Mouse (Mus musculus) bone marrow, adult 2 months (tissue): ENCODE measurements at regions not wholly inside any gene's neighbourhood (a gene's known extent, or its start where the extent isn't known, plus 50 kb on each side); places are given as distances from the start of the nearest gene placed in this dataset.

Experiments
- H3K27ac ChIP-seq: fragments of 200-500 bp; 2 replicates; pipeline ENCODE4 v1.5.1; 2012; ENCODE audit warnings: low read depth, mild to moderate bottlenecking, control low read depth, inconsistent platforms, low read length; ENCODE audit not compliant: control insufficient read depth, poor library complexity, insufficient read depth
- H3K4me1 ChIP-seq: fragments of 200-500 bp; 2 replicates; pipeline ENCODE4 v1.6.1; 2011; ENCODE audit warnings: low read length; ENCODE audit not compliant: control insufficient read depth, insufficient read depth
- H3K4me3 ChIP-seq: fragments of 200-500 bp; replicated peaks from 2 replicates; pipeline ENCODE3; 2011; ENCODE audit warnings: mild to moderate bottlenecking, low read depth, low read length, control low read depth; ENCODE audit not compliant: control insufficient read depth
- CTCF ChIP-seq: fragments of 200-500 bp; IDR thresholded peaks from 2 replicates; pipeline ENCODE4 v1.5.1; 2011; ENCODE audit warnings: low read length, control low read depth; ENCODE audit not compliant: control insufficient read depth, insufficient read depth
- POLR2A ChIP-seq: fragments of 200-500 bp; IDR thresholded peaks from 2 replicates; pipeline ENCODE4 v1.6.1; 2011; ENCODE audit warnings: low read depth, mild to moderate bottlenecking, control low read depth, low read length, borderline replicate concordance; ENCODE audit not compliant: control insufficient read depth
- WGBS: fragments of 180-500 bp; shearing (Covaris S2); methylation state at CpG from one replicate; pipeline ENCODE4 v1.1.7; 2018; 5-methylcytosine and 5-hydroxymethylcytosine counted together

- 13% methylated on average over 8 of the region's 8 CpGs for WGBS
- TF ChIP-seq POLR2A: no peak
- TF ChIP-seq CTCF: no peak
Measured at GRCm38 (mm10) chr14:72113377-72113993, 378.2 kb downstream of the Gm9195 start.

GRCm38 (mm10) chr14:72110689-72111088 is 380.9 kb downstream of the Gm9195 start:
- WGBS: 66% methylated on average over 2 of the region's 2 CpGs

More at GRCm38 (mm10) chr14:72113377-72113993, 378.2 kb downstream of the Gm9195 start:
- no peak overlapping the region for H3K4me3 ChIP-seq
- H3K4me1 ChIP-seq: no peaks in the 10 kb centered on the region
- no peak overlapping the region for H3K27ac ChIP-seq

GRCm38 (mm10) chr14:72091579-72091978 is 400.1 kb downstream of the Gm9195 start:
- Histone ChIP-seq H3K27ac (no peak overlapping the region), H3K4me1 (no peaks in the 10 kb centered on the region), H3K4me3 (no peak overlapping the region)
- 87% methylated on average over 2 of the region's 2 CpGs for WGBS
- no peak for TF ChIP-seq POLR2A
- no peak for TF ChIP-seq CTCF

More at GRCm38 (mm10) chr14:72110689-72111088, 380.9 kb downstream of the Gm9195 start:
- no peak for TF ChIP-seq CTCF
- TF ChIP-seq POLR2A: no peak
- H3K4me3 ChIP-seq: no peak overlapping the region
- H3K27ac ChIP-seq: no peak overlapping the region
- H3K4me1 ChIP-seq: no peaks in the 10 kb centered on the region

GRCm38 (mm10) chr14:72081473-72081872 is 410.2 kb downstream of the Gm9195 start:
- 23% methylated on average over 3 of the region's 3 CpGs for WGBS
- H3K4me3 ChIP-seq: no peak overlapping the region
- TF ChIP-seq CTCF: no peak
- no peak for TF ChIP-seq POLR2A
- no peak overlapping the region for H3K27ac ChIP-seq
- H3K4me1 ChIP-seq: no peaks in the 10 kb centered on the region

- WGBS: 83% methylated on average over 12 of the region's 12 CpGs
- H3K27ac ChIP-seq: no peak overlapping the region
- TF ChIP-seq POLR2A: no peak
- no peak for TF ChIP-seq CTCF
- no peaks in the 10 kb centered on the region for H3K4me1 ChIP-seq
- no peak overlapping the region for H3K4me3 ChIP-seq
Measured at GRCm38 (mm10) chr14:72064111-72064812, 427.4 kb downstream of the Gm9195 start.

- Histone ChIP-seq H3K4me3 (no peak overlapping the region), H3K27ac (no peak overlapping the region), H3K4me1 (no peaks in the 10 kb centered on the region)
- TF ChIP-seq POLR2A (no peak), CTCF (no peak)
- 42% methylated on average over 2 of the region's 2 CpGs for whole genome bisulfite sequencing
Measured at GRCm38 (mm10) chr14:72042881-72043236, 448.8 kb downstream of the Gm9195 start.

- Histone ChIP-seq H3K4me3 (no peak overlapping the region), H3K27ac (no peak overlapping the region), H3K4me1 (no peaks in the 10 kb centered on the region)
- WGBS: 70% methylated on average over 3 of the region's 3 CpGs
- no peak for TF ChIP-seq CTCF
- TF ChIP-seq POLR2A: no peak
Measured at GRCm38 (mm10) chr14:72042112-72042880, 449.3 kb downstream of the Gm9195 start.

- Histone ChIP-seq H3K27ac (no peak overlapping the region), H3K4me1 (no peaks in the 10 kb centered on the region), H3K4me3 (no peak overlapping the region)
- 65% methylated on average over 3 of the region's 3 CpGs for WGBS
- no peak for TF ChIP-seq CTCF
- no peak for TF ChIP-seq POLR2A
Measured at GRCm38 (mm10) chr14:72030396-72030795, 461.2 kb downstream of the Gm9195 start.

GRCm38 (mm10) chr14:72027362-72028020 is 464.1 kb downstream of the Gm9195 start:
- no peak for TF ChIP-seq CTCF
- no peak for TF ChIP-seq POLR2A
- 75% methylated on average over 8 of the region's 8 CpGs for WGBS
- no peaks in the 10 kb centered on the region for H3K4me1 ChIP-seq
- H3K4me3 ChIP-seq: no peak overlapping the region
- no peak overlapping the region for H3K27ac ChIP-seq
